Mouse (Mus musculus) midbrain, embryonic 14.5 days (tissue): ENCODE data around the gene Tbc1d7. TPM values are rescaled to one million over a fixed set of nuclear protein-coding genes. Genes with fewer than 3 reads are reported as not detected.

Source experiments
- ATAC-seq: fragments of 200-750 bp; cut with Nextera tagmentation; 2 replicates; pipeline ENCODE4 v1.8.0; 2017; ENCODE audit warnings: moderate number of reproducible peaks, moderate library complexity; ENCODE audit not compliant: low FRiP score, low TSS enrichment
- DNase-seq: peaks from one replicate; pipeline ENCODE4 v3.0.0-alpha.2; 2015
- H3K27ac ChIP-seq: fragments of 300-500 bp; sonication (generic); replicated peaks from 2 replicates; pipeline ENCODE4 v1.5.1; 2014; ENCODE audit warnings: mild to moderate bottlenecking, low read depth, low read length, moderate library complexity
- H3K27me3 ChIP-seq: fragments of 300-500 bp; sonication (generic); 2 replicates; pipeline ENCODE4 v1.6.1; 2014; ENCODE audit warnings: low read length, control low read depth, mixed read lengths; ENCODE audit not compliant: control insufficient read depth, insufficient read depth
- H3K36me3 ChIP-seq: fragments of 300-500 bp; sonication (generic); 2 replicates; pipeline ENCODE4 v1.6.1; 2014; ENCODE audit warnings: low read length, control low read depth; ENCODE audit not compliant: control insufficient read depth, insufficient read depth
- H3K4me1 ChIP-seq: fragments of 300-500 bp; sonication (generic); 2 replicates; pipeline ENCODE4 v1.6.1; 2014; ENCODE audit warnings: mild to moderate bottlenecking, antibody characterized with exemption, low read length, control low read depth; ENCODE audit not compliant: control insufficient read depth, insufficient read depth
- H3K4me2 ChIP-seq: fragments of 300-500 bp; sonication (generic); 2 replicates; pipeline ENCODE4 v1.6.1; 2014; ENCODE audit warnings: mild to moderate bottlenecking, low read length, moderate library complexity
- H3K4me3 ChIP-seq: fragments of 300-500 bp; sonication (generic); replicated peaks from 2 replicates; pipeline ENCODE4 v1.5.1; 2014; ENCODE audit warnings: low read depth, low read length
- H3K9ac ChIP-seq: fragments of 300-500 bp; sonication (generic); replicated peaks from 2 replicates; pipeline ENCODE4 v1.6.1; 2014; ENCODE audit warnings: mild to moderate bottlenecking, low read length, moderate library complexity
- H3K9me3 ChIP-seq: fragments of 300-500 bp; sonication (generic); 2 replicates; pipeline ENCODE4 v1.6.1; 2016; ENCODE audit warnings: low read length, control low read depth, mixed read lengths; ENCODE audit not compliant: control insufficient read depth
- WGBS: fragments of 180-500 bp; shearing (Covaris S2); extraction: QIAGEN DNeasy Blood & Tissue Kit; methylation state at CpG from one replicate; pipeline ENCODE4 v1.1.7; 2014; 5-methylcytosine and 5-hydroxymethylcytosine counted together
- polyA plus RNA-seq: library from polyadenylated mRNA; unstranded; fragments of >200 nt; fragmentation: Nextera tagmentation; extraction: Ambion mirVana; gene quantifications from 2 replicates; pipeline ENCODE4 v1.2.1, GENCODE M21; 2014

The Tbc1d7 gene
- polyA plus RNA-seq, 1 experiment from 2014 or later, result 101 TPM

- ATAC-seq (no peak), DNase-seq (peak; percentile 21)
- Histone ChIP-seq H3K27me3 (no peaks in the 10 kb centered on the region), H3K9ac (no peak overlapping the region; the same call in 1 of the 2 replicates), H3K4me2 (no peak overlapping the region), H3K9me3 (no peaks in the 10 kb centered on the region), H3K4me3 (no peak overlapping the region), H3K36me3 (peaks cover 33% of the 10 kb centered on the region), H3K4me1 (peaks cover 3% of the 10 kb centered on the region; the same call in 1 of the 2 replicates), H3K27ac (no peak overlapping the region)
- 56% methylated on average over 9 of the region's 9 CpGs for WGBS
Observed at GRCm38 (mm10) chr13:43167721-43168120, 3.6 kb downstream of the Tbc1d7 start.

- H3K9ac ChIP-seq, result no peak overlapping the region
- 81% methylated on average over 3 of the region's 3 CpGs for WGBS
- H3K27me3 ChIP-seq, result no peaks in the 10 kb centered on the region
- H3K27ac ChIP-seq, result no peak overlapping the region
- H3K4me3 ChIP-seq, result no peak overlapping the region
- no peaks in the 10 kb centered on the region for H3K4me1 ChIP-seq
- H3K4me2 ChIP-seq, result no peak overlapping the region
- peaks cover 37% of the 10 kb centered on the region for H3K36me3 ChIP-seq
- no peak for DNase-seq
- H3K9me3 ChIP-seq, result no peaks in the 10 kb centered on the region
- no peak for ATAC-seq
Observed at GRCm38 (mm10) chr13:43159429-43159828, 11.9 kb downstream of the Tbc1d7 start.

GRCm38 (mm10) chr13:43158281-43158680 is 13.0 kb downstream of the Tbc1d7 start:
- Histone ChIP-seq H3K4me3 (no peak overlapping the region), H3K27me3 (no peaks in the 10 kb centered on the region), H3K36me3 (peaks cover 38% of the 10 kb centered on the region), H3K4me2 (no peak overlapping the region), H3K4me1 (no peaks in the 10 kb centered on the region), H3K27ac (no peak overlapping the region), H3K9ac (no peak overlapping the region), H3K9me3 (no peaks in the 10 kb centered on the region)
- DNase-seq, result no peak
- no peak for ATAC-seq
- WGBS, result 73% methylated on average over 5 of the region's 5 CpGs

- DNase-seq, result no peak
- 30% methylated on average over 5 of the region's 5 CpGs for WGBS
- no peak for ATAC-seq
- no peak overlapping the region for H3K4me2 ChIP-seq
- peaks cover 37% of the 10 kb centered on the region for H3K36me3 ChIP-seq
- no peaks in the 10 kb centered on the region for H3K9me3 ChIP-seq
- no peaks in the 10 kb centered on the region for H3K27me3 ChIP-seq
- H3K4me3 ChIP-seq, result no peak overlapping the region
- H3K4me1 ChIP-seq, result no peaks in the 10 kb centered on the region
- H3K9ac ChIP-seq, result no peak overlapping the region
- no peak overlapping the region for H3K27ac ChIP-seq
Observed at GRCm38 (mm10) chr13:43157370-43157769, 13.9 kb downstream of the Tbc1d7 start.

DNA sequence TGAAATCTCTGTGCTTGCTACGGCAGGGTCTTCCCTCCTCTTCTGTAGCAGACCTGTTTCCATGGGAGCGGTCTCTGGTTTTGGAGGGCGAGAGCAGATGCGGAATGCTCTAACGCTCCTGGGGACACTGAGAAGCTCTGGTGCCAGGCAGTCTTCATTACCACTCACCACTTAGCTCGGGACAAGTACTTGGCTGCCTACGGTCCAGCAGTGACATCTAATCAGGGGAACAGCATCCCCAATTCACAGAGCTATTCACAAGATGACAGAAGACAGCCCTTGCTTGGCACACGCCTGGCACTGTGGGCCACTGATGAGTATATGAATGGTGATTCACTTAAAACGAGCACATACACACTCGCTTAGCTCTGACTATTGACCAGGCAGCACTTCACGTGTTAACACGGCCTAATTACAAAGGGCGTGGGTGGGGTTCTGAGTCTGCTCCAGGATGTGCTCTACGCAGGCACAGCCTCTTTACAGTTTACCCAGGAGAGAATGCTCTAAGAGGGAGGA is 19.2 kb downstream of the Tbc1d7 start:
- Histone ChIP-seq H3K9ac (no peak overlapping the region), H3K4me1 (no peaks in the 10 kb centered on the region), H3K36me3 (peaks cover 33% of the 10 kb centered on the region), H3K27ac (no peak overlapping the region), H3K4me3 (no peak overlapping the region), H3K4me2 (no peak overlapping the region), H3K27me3 (no peaks in the 10 kb centered on the region), H3K9me3 (no peaks in the 10 kb centered on the region)
- DNase-seq (no peak), ATAC-seq (no peak)
- WGBS, result 91% methylated on average over 14 of the region's 14 CpGs

DNA sequence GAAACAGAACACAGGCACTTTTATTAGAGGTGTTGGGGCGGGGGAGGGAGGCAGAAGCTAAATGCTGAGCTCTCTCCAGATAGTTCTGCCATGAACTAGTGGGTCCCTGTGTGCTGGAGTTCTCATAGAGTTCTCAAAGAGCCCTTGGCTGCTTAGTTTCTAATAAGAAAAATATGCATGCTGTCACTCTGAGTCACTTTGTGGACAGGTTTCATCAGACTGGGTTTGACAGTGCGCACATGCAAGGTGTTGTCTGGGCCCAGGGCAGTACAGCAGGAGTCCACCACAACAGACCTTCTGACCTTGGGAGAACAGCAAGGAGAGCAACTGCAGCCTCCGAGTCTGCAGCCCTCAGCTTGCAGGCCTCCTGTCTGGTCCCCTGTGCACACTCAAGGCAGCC is 21.6 kb downstream of the Tbc1d7 start:
- H3K27ac ChIP-seq, result no peak overlapping the region
- no peak for DNase-seq
- no peaks in the 10 kb centered on the region for H3K4me1 ChIP-seq
- no peaks in the 10 kb centered on the region for H3K9me3 ChIP-seq
- H3K4me3 ChIP-seq, result no peak overlapping the region
- 79% methylated on average over 3 of the region's 3 CpGs for WGBS
- H3K4me2 ChIP-seq, result no peak overlapping the region
- no peak overlapping the region for H3K9ac ChIP-seq
- H3K36me3 ChIP-seq, result peaks cover 23% of the 10 kb centered on the region
- ATAC-seq, result no peak
- H3K27me3 ChIP-seq, result no peaks in the 10 kb centered on the region

DNA sequence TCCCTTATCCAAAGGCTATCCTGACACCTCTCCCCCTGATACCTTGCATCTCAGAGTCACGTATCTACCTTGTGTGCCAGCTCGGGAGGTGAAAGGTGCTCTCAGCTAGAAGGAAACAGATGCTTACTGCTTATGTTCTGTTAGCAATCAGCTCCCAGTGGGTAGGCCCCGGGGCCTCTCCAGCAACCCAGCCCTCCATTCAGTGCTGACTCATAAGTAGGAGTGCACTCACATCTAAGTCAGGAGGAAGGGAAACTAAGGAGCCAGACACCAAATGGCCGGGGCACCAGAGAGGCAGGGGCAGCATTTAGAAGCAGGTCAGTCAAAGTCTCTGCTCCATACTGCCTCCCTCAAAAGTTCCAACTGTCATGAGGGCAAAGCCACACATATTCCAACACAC is 22.6 kb downstream of the Tbc1d7 start:
- 83% methylated on average over 4 of the region's 4 CpGs for WGBS
- no peak for DNase-seq
- Histone ChIP-seq H3K27me3 (no peaks in the 10 kb centered on the region), H3K9ac (no peak overlapping the region), H3K36me3 (peaks cover 14% of the 10 kb centered on the region; the same call in 1 of the 2 replicates), H3K27ac (no peak overlapping the region), H3K9me3 (no peaks in the 10 kb centered on the region), H3K4me3 (no peak overlapping the region), H3K4me1 (no peaks in the 10 kb centered on the region), H3K4me2 (no peak overlapping the region)
- no peak for ATAC-seq

- H3K27ac ChIP-seq, result no peak overlapping the region
- H3K27me3 ChIP-seq, result no peaks in the 10 kb centered on the region
- H3K4me3 ChIP-seq, result no peak overlapping the region
- ATAC-seq (no peak), DNase-seq (no peak)
- WGBS, result 62% methylated on average over 8 of the region's 8 CpGs
- H3K36me3 ChIP-seq, result peaks cover 9% of the 10 kb centered on the region; the same call in 1 of the 2 replicates
- no peaks in the 10 kb centered on the region for H3K4me1 ChIP-seq
- H3K9me3 ChIP-seq, result no peaks in the 10 kb centered on the region
- H3K4me2 ChIP-seq, result no peak overlapping the region
- no peak overlapping the region for H3K9ac ChIP-seq
Observed at GRCm38 (mm10) chr13:43146515-43147258, 24.6 kb downstream of the Tbc1d7 start.
